Mouse (Mus musculus) embryonic fibroblast, embryonic 13.5 days (primary cell): ENCODE results near the gene Ppm1h.

Experiments used
- CTCF ChIP-seq: IDR thresholded peaks from 2 replicates; pipeline ENCODE4 v1.5.1; 2011; ENCODE audit warnings: mild to moderate bottlenecking, control low read depth, low read length, moderate library complexity, borderline replicate concordance; ENCODE audit not compliant: insufficient read depth
- POLR2A ChIP-seq: IDR thresholded peaks from 2 replicates; pipeline ENCODE4 v1.6.1; 2011; ENCODE audit warnings: low read depth, mild to moderate bottlenecking, control low read depth, low read length, moderate library complexity

DNA sequence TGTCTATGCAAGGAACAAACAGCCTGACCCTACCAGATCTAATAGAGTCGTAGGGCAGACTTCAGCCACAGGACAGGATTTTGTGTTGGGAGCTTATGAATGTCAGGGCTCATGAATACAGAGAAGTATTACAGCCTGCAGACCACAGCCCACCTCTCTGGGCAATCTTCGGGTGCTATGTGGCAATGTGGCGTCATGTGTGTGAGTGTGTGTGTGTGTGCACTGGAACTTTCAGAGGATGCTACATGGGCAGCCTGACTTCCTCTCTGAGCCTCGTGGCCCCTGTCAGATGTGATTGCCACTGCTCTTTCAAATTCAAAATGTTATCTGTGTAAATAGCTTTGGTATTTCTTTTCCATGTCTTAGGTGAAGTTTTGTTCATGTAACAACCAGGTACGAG is 266.3 kb downstream of the Ppm1h start:
- TF ChIP-seq CTCF, result no peak
- no peak for TF ChIP-seq POLR2A
